In the genomic region with DNA sequence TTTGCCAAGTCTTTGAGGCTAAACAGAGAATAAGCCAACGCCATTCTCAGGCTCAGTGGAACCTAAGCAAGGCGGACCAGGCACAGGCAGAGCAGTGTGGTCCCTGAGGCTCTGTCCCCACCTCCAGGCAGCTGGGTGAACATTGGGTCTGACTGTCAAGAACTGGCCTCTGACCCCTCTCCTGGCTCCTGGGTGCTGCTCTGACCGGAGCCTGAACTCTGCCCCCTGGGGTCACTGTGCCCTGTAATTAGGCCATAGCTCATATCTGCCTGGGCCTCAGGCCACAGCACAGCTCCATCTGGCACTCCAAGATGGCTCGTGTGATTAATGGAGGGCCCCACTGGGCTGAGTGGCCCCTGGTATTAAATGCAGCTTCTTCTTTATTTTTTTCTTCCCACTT, we compare ENCODE assay signal across 12 mouse cellular contexts.
DNase-seq lines count a peak whose midpoint lies in the region; ATAC-seq and TF ChIP-seq lines count a peak whose summit lies in the region.
"Had no signal": no experiment of that assay in that cellular context is flagged by ENCODE, and none has a peak within 500 bp of the region (broad histone marks: within the 10 kb centered on the region; RNA-seq: fewer than 3 reads in every experiment).

No protein-coding gene starts in this region.

- no peak overlapping the region for H3K4me2 ChIP-seq in liver, embryonic 16.5 days (ENCODE audit: low read depth, low read length)
- H3K4me2 ChIP-seq: midbrain, embryonic 13.5 days had no signal

- no peak for TF ChIP-seq CTCF in heart, adult 2 months (IDR thresholded peaks at IDR 0.05)

- no peak overlapping the region for H3K9ac ChIP-seq in heart, adult 2 months (ENCODE audit: low read depth, low read length)
- no peak overlapping the region for H3K9ac ChIP-seq in liver, embryonic 16.5 days (ENCODE audit: low read depth, low read length)
- H3K9ac ChIP-seq: midbrain, embryonic 13.5 days had no signal

- intact Hi-C loops in heart, adult 2 months (cut with DNase I) = no loop called here

- TF ChIP-seq EP300 in heart, adult 2 months (IDR thresholded peaks at IDR 0.05; ENCODE audit: insufficient read depth, low read depth, low read length) = no peak

- ATAC-seq in liver, embryonic 16.5 days (ENCODE audit: low read depth) = peak; percentile 83
- ATAC-seq: midbrain, embryonic 13.5 days had no signal

- H3K27ac ChIP-seq in heart, embryonic 10.5 days = peak overlapping the region; percentile 18; the same call in 1 of the 2 replicates
- no peak overlapping the region for H3K27ac ChIP-seq in heart, adult 2 months
- 0 out of 2 replicates have a peak overlapping the region, but pooled peaks have one; percentile 5 for H3K27ac ChIP-seq in liver, embryonic 16.5 days (ENCODE audit: low read length)
- H3K27ac ChIP-seq: midbrain, embryonic 13.5 days had no signal

- H3K36me3 ChIP-seq in heart, embryonic 10.5 days = no peaks in the 10 kb centered on the region
- H3K36me3 ChIP-seq in heart, adult 2 months (ENCODE audit: control insufficient read depth, insufficient read depth, low read length) = peaks cover 4% of the 10 kb centered on the region; the same call in 1 of the 2 replicates
- H3K36me3 ChIP-seq in liver, embryonic 16.5 days (ENCODE audit: control insufficient read depth, insufficient read depth) = no peaks in the 10 kb centered on the region
- H3K36me3 ChIP-seq: midbrain, embryonic 13.5 days had no signal

- no peak for TF ChIP-seq POLR2A in heart, adult 2 months (IDR thresholded peaks at IDR 0.05; ENCODE audit: insufficient read depth, low read depth, low read length)

- H3K9me3 ChIP-seq in heart, embryonic 10.5 days = no peaks in the 10 kb centered on the region
- no peaks in the 10 kb centered on the region for H3K9me3 ChIP-seq in liver, embryonic 16.5 days (replicated peaks; ENCODE audit: control insufficient read depth, low read length)
- H3K9me3 ChIP-seq: midbrain, embryonic 13.5 days had no signal

- 63% methylated on average over 4 of the region's 4 CpGs for WGBS in heart, embryonic 10.5 days
- 95% methylated on average over 4 of the region's 4 CpGs for WGBS in heart, adult 2 months
- 54% methylated on average over 4 of the region's 4 CpGs for WGBS in liver, embryonic 16.5 days (ENCODE audit: insufficient replicate concordance)

- no peak for DNase-seq in heart, embryonic 10.5 days (ENCODE audit: low spot score)
- no peak for DNase-seq in heart, adult 2 months
- peak; percentile 79 for DNase-seq in embryo, embryonic 9.5 days (ENCODE audit: extremely low spot score)
- DNase-seq in kidney, postnatal 25 days = peak; percentile 66 to 89
- DNase-seq in thymus, postnatal 4 days = no peak
- DNase-seq in left cerebral cortex, adult 9 months (ENCODE audit: low spot score in 2 of 2) = no peak
- no peak for DNase-seq in lung, postnatal 10 days
- DNase-seq: adrenal gland, adult 8-10 months; cerebellum, adult 9-10 months; thymus, postnatal 14 days had no signal

- H3K27me3 ChIP-seq in heart, embryonic 10.5 days (ENCODE audit: insufficient read depth, poor library complexity, severe bottlenecking) = 0 out of 2 replicates have a peak, but pooled peaks cover 4% of the 10 kb centered on the region
- H3K27me3 ChIP-seq in heart, adult 2 months (ENCODE audit: control insufficient read depth, insufficient read depth, low read length) = no peaks in the 10 kb centered on the region
- H3K27me3 ChIP-seq in liver, embryonic 16.5 days (ENCODE audit: control insufficient read depth, insufficient read depth, low read depth, low read length) = no peaks in the 10 kb centered on the region
- H3K27me3 ChIP-seq: midbrain, embryonic 13.5 days had no signal

- H3K4me1 ChIP-seq in heart, embryonic 10.5 days = peaks cover 93% of the 10 kb centered on the region
- peaks cover 49% of the 10 kb centered on the region for H3K4me1 ChIP-seq in heart, adult 2 months (ENCODE audit: control insufficient read depth, insufficient read depth, low read length)
- H3K4me1 ChIP-seq in liver, embryonic 16.5 days (ENCODE audit: control insufficient read depth, low read depth, low read length) = peaks cover 34% of the 10 kb centered on the region

- no peak overlapping the region for H3K4me3 ChIP-seq in heart, embryonic 10.5 days
- H3K4me3 ChIP-seq in heart, adult 2 months = no peak overlapping the region
- no peak overlapping the region for H3K4me3 ChIP-seq in liver, embryonic 16.5 days (ENCODE audit: low read depth, low read length)
- H3K4me3 ChIP-seq: midbrain, embryonic 13.5 days had no signal

- peaks cover 4% of the 10 kb centered on the region for H3K79me2 ChIP-seq in heart, adult 2 months (replicated peaks; ENCODE audit: control insufficient read depth, insufficient read depth, low read length)

Comparison
In these comparisons a context has a peak if more than half of its experiments do, and no peak if none do; other contexts are left out.
1. DNase-seq: peak in embryo, embryonic 9.5 days (single experiment) and kidney, postnatal 25 days (2 of 2); none in heart, embryonic 10.5 days (single experiment), heart, adult 2 months (0 of 2), thymus, postnatal 4 days (single experiment), left cerebral cortex, adult 9 months (0 of 2) and lung, postnatal 10 days (single experiment).